Mouse (Mus musculus) liver, postnatal 0 days (tissue): ENCODE measurements at regions not wholly inside any gene's neighbourhood (a gene's known extent, or its start where the extent isn't known, plus 50 kb on each side); places are given as distances from the start of the nearest gene placed in this dataset.

Experiments used
- ATAC-seq: fragments of 200-750 bp; cut with Nextera tagmentation; 2 replicates; pipeline ENCODE4 v1.8.0; 2017; ENCODE audit warnings: mild to moderate bottlenecking, moderate library complexity
- DNase-seq: peaks from one replicate; pipeline ENCODE4 v3.0.0-alpha.2; 2016
- H3K27ac ChIP-seq: fragments of 300-500 bp; sonication (generic); 2 replicates; pipeline ENCODE4 v1.5.1; 2014; ENCODE audit warnings: antibody characterized with exemption, moderate library complexity, mild to moderate bottlenecking, low read depth
- H3K27me3 ChIP-seq: fragments of 300-500 bp; sonication (generic); 2 replicates; pipeline ENCODE4 v1.6.1; 2014; ENCODE audit warnings: low read length, control low read depth, mixed read lengths; ENCODE audit not compliant: insufficient read depth
- H3K36me3 ChIP-seq: fragments of 300-500 bp; sonication (generic); replicated peaks from 2 replicates; pipeline ENCODE4 v1.6.1; 2014; ENCODE audit warnings: mild to moderate bottlenecking, control low read depth, low read length, moderate library complexity, mixed read lengths; ENCODE audit not compliant: insufficient read depth
- H3K4me1 ChIP-seq: fragments of 300-500 bp; sonication (generic); 2 replicates; pipeline ENCODE4 v1.6.1; 2014; ENCODE audit warnings: antibody characterized with exemption, mild to moderate bottlenecking, control low read depth; ENCODE audit not compliant: insufficient read depth
- H3K4me2 ChIP-seq: fragments of 300-500 bp; sonication (generic); 2 replicates; pipeline ENCODE4 v1.6.1; 2014; ENCODE audit warnings: low read depth, mild to moderate bottlenecking, low read length, moderate library complexity, mixed read lengths
- H3K4me3 ChIP-seq: fragments of 300-500 bp; sonication (generic); 2 replicates; pipeline ENCODE4 v1.5.1; 2014; ENCODE audit warnings: low read depth, low read length
- H3K9ac ChIP-seq: fragments of 300-500 bp; sonication (generic); replicated peaks from 2 replicates; pipeline ENCODE4 v1.6.1; 2014; ENCODE audit warnings: mild to moderate bottlenecking, moderate library complexity
- H3K9me3 ChIP-seq: fragments of 300-500 bp; sonication (generic); 2 replicates; pipeline ENCODE4 v1.6.1; 2016; ENCODE audit warnings: mild to moderate bottlenecking, control low read depth, low read length, mixed read lengths
- CTCF ChIP-seq: sonication (generic); IDR thresholded peaks from 2 replicates; pipeline ENCODE4 v1.5.1; 2016; ENCODE audit warnings: antibody characterized with exemption, low read depth
- EP300 ChIP-seq: IDR thresholded peaks from 2 replicates; pipeline ENCODE4 v1.6.1; 2016; ENCODE audit warnings: antibody characterized with exemption, low read depth, mild to moderate bottlenecking
- WGBS: fragments of 180-500 bp; shearing (Covaris S2); extraction: QIAGEN DNeasy Blood & Tissue Kit; methylation state at CpG from one replicate; pipeline ENCODE4 v1.1.7; 2014; ENCODE audit not compliant: insufficient replicate concordance; 5-methylcytosine and 5-hydroxymethylcytosine counted together

DNA sequence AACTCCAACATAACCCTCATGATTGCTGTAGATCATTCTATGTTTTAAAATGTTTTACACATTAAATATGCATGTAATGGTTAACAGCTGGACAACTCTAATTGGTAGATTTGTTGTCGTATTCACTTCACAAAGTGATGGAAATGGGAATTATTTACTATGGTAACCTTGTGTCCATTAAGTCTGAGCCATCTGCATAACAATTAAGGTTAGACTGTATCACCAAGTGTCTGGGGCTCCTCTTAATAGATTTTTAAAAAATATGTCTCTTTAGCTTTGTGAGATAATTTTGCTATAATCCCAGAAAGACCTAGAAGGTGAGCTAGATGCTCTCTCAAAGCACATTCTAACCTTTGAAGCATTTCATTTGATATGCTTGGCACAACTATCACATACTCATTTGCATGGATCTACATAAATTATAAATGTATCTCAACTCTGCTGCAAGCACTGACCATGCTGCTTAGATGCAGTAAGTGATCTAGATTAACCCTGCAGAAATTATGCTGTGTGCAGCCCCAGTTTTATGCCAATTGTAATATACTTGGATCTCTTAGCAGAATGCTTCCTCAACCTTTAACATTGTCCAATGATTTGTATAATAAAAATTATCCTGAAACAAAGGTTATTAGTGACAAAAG, 227.2 kb upstream of the Pof1b start:
- ATAC-seq = no peak
- Histone ChIP-seq H3K4me1 (no peaks in the 10 kb centered on the region), H3K36me3 (no peaks in the 10 kb centered on the region), H3K9me3 (no peaks in the 10 kb centered on the region), H3K4me3 (no peak overlapping the region), H3K9ac (no peak overlapping the region), H3K27ac (no peak overlapping the region), H3K4me2 (no peak overlapping the region), H3K27me3 (no peaks in the 10 kb centered on the region)
- no peak for DNase-seq
- TF ChIP-seq CTCF (no peak), EP300 (no peak)
- WGBS = 68% methylated on average over 1 of the region's 1 CpGs

DNA sequence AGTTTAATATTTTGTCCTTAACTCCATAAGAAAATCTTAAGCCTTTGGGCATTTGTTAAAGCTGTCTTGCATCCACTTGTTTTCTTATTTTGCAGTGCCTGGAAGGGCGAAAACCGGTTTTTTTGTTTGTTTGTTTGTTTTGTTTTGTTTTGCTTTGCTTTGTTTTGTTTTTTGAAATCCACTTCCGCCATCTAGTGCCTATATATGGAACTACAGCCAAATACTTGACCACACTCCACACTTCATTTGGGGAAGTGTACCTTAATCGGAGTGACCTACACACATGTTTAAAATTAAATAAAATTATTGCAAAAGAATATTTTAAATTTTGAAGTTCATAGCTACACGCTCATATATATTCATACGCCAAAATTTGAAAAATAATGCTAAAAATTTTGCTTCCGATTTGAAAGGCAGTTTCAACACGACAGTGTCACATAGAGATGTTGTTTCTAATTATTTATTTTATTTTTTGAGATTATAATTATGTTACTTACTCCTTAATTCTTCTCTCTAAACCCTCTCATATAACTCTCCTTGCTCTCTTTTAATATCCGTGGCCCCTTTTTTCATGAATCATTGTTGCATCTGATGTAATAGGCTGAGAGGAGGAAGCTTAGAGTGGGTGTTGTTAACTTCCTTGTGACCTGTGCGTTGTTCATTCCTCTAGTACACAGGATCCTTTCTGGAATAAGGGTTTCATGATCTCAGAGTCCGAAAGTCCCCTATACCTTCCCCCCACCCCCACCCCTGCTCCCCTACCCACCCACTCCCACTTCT, 205.4 kb upstream of the Pof1b start:
- Histone ChIP-seq H3K27ac (no peak overlapping the region), H3K9ac (no peak overlapping the region), H3K9me3 (no peaks in the 10 kb centered on the region), H3K27me3 (no peaks in the 10 kb centered on the region), H3K36me3 (no peaks in the 10 kb centered on the region), H3K4me1 (no peaks in the 10 kb centered on the region), H3K4me2 (no peak overlapping the region), H3K4me3 (no peak overlapping the region)
- TF ChIP-seq EP300 (no peak), CTCF (peak; percentile 63)
- WGBS = 32% methylated on average over 11 of the region's 11 CpGs
- DNase-seq = no peak
- no peak for ATAC-seq

DNA sequence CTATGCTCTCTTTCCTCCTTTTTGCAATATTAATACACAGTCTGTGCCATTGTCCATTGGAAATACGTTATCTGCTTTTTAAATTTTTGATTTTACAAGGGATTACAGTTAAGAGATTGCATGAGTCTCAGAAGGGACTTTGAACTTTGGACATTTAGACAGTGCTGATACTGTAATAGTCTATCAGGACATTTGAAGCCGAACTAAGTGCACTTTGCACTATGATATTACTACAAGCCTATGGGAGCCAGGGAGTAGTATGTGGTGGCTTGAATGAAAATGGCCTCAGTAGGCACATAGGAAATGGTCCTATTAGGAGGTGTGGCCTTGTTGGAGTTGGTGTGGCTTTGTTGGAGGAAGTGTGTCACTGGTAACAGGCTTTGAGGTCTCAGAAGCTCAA, 188.1 kb upstream of the Pof1b start:
- ATAC-seq = no peak
- H3K4me1 ChIP-seq = no peaks in the 10 kb centered on the region
- H3K4me2 ChIP-seq = no peak overlapping the region
- H3K36me3 ChIP-seq = no peaks in the 10 kb centered on the region
- TF ChIP-seq CTCF (no peak), EP300 (no peak)
- H3K27ac ChIP-seq = no peak overlapping the region
- 63% methylated on average over 2 of the region's 2 CpGs for WGBS
- no peaks in the 10 kb centered on the region for H3K27me3 ChIP-seq
- H3K9me3 ChIP-seq = no peaks in the 10 kb centered on the region
- no peak overlapping the region for H3K4me3 ChIP-seq
- no peak overlapping the region for H3K9ac ChIP-seq
- no peak for DNase-seq
